Mouse (Mus musculus) layer of hippocampus, adult 8-10 months (tissue): ENCODE data around the gene Draxin. TPM values are rescaled to one million over a fixed set of nuclear protein-coding genes. Genes with fewer than 3 reads are reported as not detected.
"Not testable (repeated sequence)": the region's sequence is repeated elsewhere in the genome, so short reads cannot be mapped to it uniquely, and the experiment has no call there.

Experiments used
- DNase-seq, 2 experiments: peaks; one replicate each; pipeline ENCODE4 v3.0.0; 2022; ENCODE audit warnings: low spot score in 2 of 2
- total RNA-seq, 4 experiments: library from RNA; stranded (reverse); gene quantifications; 2 replicates each; pipeline ENCODE4 v1.2.4; 2022

The Draxin gene
- total RNA-seq = under 1 TPM; 0.23 to 0.37 (median 0.26) TPM

GRCm38 (mm10) chr4:148130561-148131413, at the start of gene Draxin:
Gene Draxin, minus strand, starts transcription at chr4:148130698.
- DNase-seq = no peak

- DNase-seq = no peak
Measured at GRCm38 (mm10) chr4:148177716-148178115, 47.2 kb upstream of the Draxin start.

- not testable (repeated sequence) for DNase-seq
Measured at GRCm38 (mm10) chr4:148176603-148177002, 46.1 kb upstream of the Draxin start.

- DNase-seq = peak in 1 of 2 experiments; percentile 32
Measured at GRCm38 (mm10) chr4:148174495-148174862, 44.0 kb upstream of the Draxin start.

GRCm38 (mm10) chr4:148173811-148174494, 43.5 kb upstream of the Draxin start:
- peak in 1 of 2 experiments; percentile 52 for DNase-seq

- DNase-seq = no peak
Measured at GRCm38 (mm10) chr4:148171261-148171660, 40.8 kb upstream of the Draxin start.

- peak; percentile 46 to 68 for DNase-seq
Measured at GRCm38 (mm10) chr4:148170842-148171241, 40.3 kb upstream of the Draxin start.

GRCm38 (mm10) chr4:148169586-148169985, 39.1 kb upstream of the Draxin start:
- DNase-seq = no peak

- no peak for DNase-seq
Measured at GRCm38 (mm10) chr4:148168287-148168686, 37.8 kb upstream of the Draxin start.

- DNase-seq = peak in 1 of 2 experiments; percentile 75
Measured at GRCm38 (mm10) chr4:148166986-148167385, 36.5 kb upstream of the Draxin start.

GRCm38 (mm10) chr4:148166431-148166830, 35.9 kb upstream of the Draxin start:
- peak; percentile 87 to 91 for DNase-seq

GRCm38 (mm10) chr4:148165551-148165950, 35.1 kb upstream of the Draxin start:
- DNase-seq = no peak

GRCm38 (mm10) chr4:148164461-148164860, 34.0 kb upstream of the Draxin start:
- no peak for DNase-seq

GRCm38 (mm10) chr4:148164002-148164439, 33.5 kb upstream of the Draxin start:
- peak; percentile 81 to 82 for DNase-seq

- peak in 1 of 2 experiments; percentile 49 for DNase-seq
Measured at GRCm38 (mm10) chr4:148160436-148161390, 30.2 kb upstream of the Draxin start, which contains the start of the genes Fbxo44 and Fbxo2. Gene Fbxo44, minus strand, starts transcription at chr4:148160482. Gene Fbxo2, plus strand, starts transcription at chr4:148160621.

- peak; percentile 99 for DNase-seq
Measured at GRCm38 (mm10) chr4:148159544-148160435, 29.3 kb upstream of the Draxin start.

- DNase-seq = peak in 1 of 2 experiments; percentile 56
Measured at GRCm38 (mm10) chr4:148158436-148159348, 28.2 kb upstream of the Draxin start.

- peak in 1 of 2 experiments; percentile 28 for DNase-seq
Measured at GRCm38 (mm10) chr4:148154982-148155381, 24.5 kb upstream of the Draxin start.

- no peak for DNase-seq
Measured at GRCm38 (mm10) chr4:148154006-148154405, 23.5 kb upstream of the Draxin start.
